Mouse (Mus musculus) cerebellum, adult 2 months (tissue): ENCODE measurements around the gene A930033H14Rik.

Source experiments
- CTCF ChIP-seq: fragments of 200-500 bp; IDR thresholded peaks from 2 replicates; pipeline ENCODE4 v1.5.1; 2011; ENCODE audit warnings: low read depth, mild to moderate bottlenecking, control low read depth, low read length, moderate library complexity, borderline replicate concordance; ENCODE audit not compliant: insufficient read depth
- POLR2A ChIP-seq: fragments of 200-500 bp; IDR thresholded peaks from 2 replicates; pipeline ENCODE4 v1.6.1; 2011; ENCODE audit warnings: low read length, control low read depth, borderline replicate concordance; ENCODE audit not compliant: insufficient read depth

DNA sequence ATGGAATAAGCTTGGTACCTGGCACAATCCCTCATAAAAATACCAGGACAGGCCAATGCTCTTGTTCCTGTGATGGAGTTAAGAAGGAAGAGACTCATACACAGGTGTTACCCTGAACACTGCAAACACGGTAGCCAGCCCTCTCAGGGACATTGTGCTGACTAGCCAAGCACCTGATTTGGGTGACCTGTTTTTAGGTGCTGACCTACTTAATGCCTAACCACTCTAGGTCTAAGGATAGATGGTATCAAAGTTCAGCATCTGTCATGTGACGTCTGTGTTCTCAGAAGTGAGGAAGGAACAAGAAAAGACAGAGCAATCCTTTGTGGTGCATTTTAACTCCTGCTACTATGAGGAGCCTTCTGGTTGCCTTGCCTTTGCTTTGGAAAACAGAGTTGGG, 52.0 kb downstream of the A930033H14Rik start:
- no peak for TF ChIP-seq CTCF
- TF ChIP-seq POLR2A = no peak
